Mouse (Mus musculus) 416B (cell line): ENCODE measurements around the gene Myg1.

Experiments used
- DNase-seq: peaks from one replicate; pipeline ENCODE4 v3.0.0; 2011; ENCODE audit warnings: low read depth

Myg1 gene

GRCm38 (mm10) chr15:102386640-102387039, 55.1 kb downstream of the Myg1 start:
- peak; percentile 75 for DNase-seq
